Mouse (Mus musculus): ENCODE data around the gene Hpn. TPM values are rescaled to one million over a fixed set of nuclear protein-coding genes. Genes with fewer than 3 reads are reported as not detected.

The Hpn gene
- polyA plus RNA-seq, 1 experiment from 2014 or later: 27.5 TPM

- H3K27ac ChIP-seq (ENCODE audit: low read depth, low read length): peak overlapping the region; percentile 38; the same call in 1 of the 2 replicates
- no peaks in the 10 kb centered on the region for H3K27me3 ChIP-seq (ENCODE audit: control insufficient read depth, insufficient read depth, low read length)
- ATAC-seq (ENCODE audit: low FRiP score, low TSS enrichment): no peak
- H3K4me2 ChIP-seq (replicated peaks; ENCODE audit: low read depth, low read length): peak overlapping the region; percentile 79
- H3K4me1 ChIP-seq (ENCODE audit: control insufficient read depth, insufficient read depth, low read length): peaks cover 37% of the 10 kb centered on the region; the same call in 1 of the 2 replicates
- H3K36me3 ChIP-seq (ENCODE audit: control insufficient read depth, insufficient read depth, low read length): peaks cover 15% of the 10 kb centered on the region
- 0 out of 2 replicates have a peak overlapping the region, but pooled peaks have one; percentile 19 for H3K9ac ChIP-seq (ENCODE audit: low read depth, low read length)
- peak overlapping the region; percentile 88; the same call in 1 of the 2 replicates for H3K4me3 ChIP-seq (ENCODE audit: low read length)
- 76% methylated on average over 3 of the region's 3 CpGs for WGBS
- H3K9me3 ChIP-seq (ENCODE audit: control insufficient read depth, low read length): no peaks in the 10 kb centered on the region
These were observed 33.0 kb upstream of the Hpn start for GRCm38 (mm10) chr7:31148086-31148485.

GRCm38 (mm10) chr7:31145596-31146160 is 30.6 kb upstream of the Hpn start:
- Histone ChIP-seq H3K4me1 (ENCODE audit: control insufficient read depth, insufficient read depth, low read length) (peaks cover 27% of the 10 kb centered on the region; the same call in 1 of the 2 replicates), H3K36me3 (ENCODE audit: control insufficient read depth, insufficient read depth, low read length) (peaks cover 39% of the 10 kb centered on the region), H3K4me3 (ENCODE audit: low read length) (no peak overlapping the region), H3K27me3 (ENCODE audit: control insufficient read depth, insufficient read depth, low read length) (no peaks in the 10 kb centered on the region), H3K4me2 (replicated peaks; ENCODE audit: low read depth, low read length) (no peak overlapping the region), H3K9ac (ENCODE audit: low read depth, low read length) (no peak overlapping the region), H3K9me3 (ENCODE audit: control insufficient read depth, low read length) (no peaks in the 10 kb centered on the region), H3K27ac (ENCODE audit: low read depth, low read length) (no peak overlapping the region)
- whole genome bisulfite sequencing: 26% methylated on average over 12 of the region's 12 CpGs
- ATAC-seq (ENCODE audit: low FRiP score, low TSS enrichment): no peak

- peaks cover 47% of the 10 kb centered on the region for H3K36me3 ChIP-seq (ENCODE audit: control insufficient read depth, insufficient read depth, low read length)
- no peaks in the 10 kb centered on the region for H3K9me3 ChIP-seq (ENCODE audit: control insufficient read depth, low read length)
- 94% methylated on average over 16 of the region's 16 CpGs for WGBS
- H3K4me2 ChIP-seq (replicated peaks; ENCODE audit: low read depth, low read length): no peak overlapping the region
- peaks cover 26% of the 10 kb centered on the region; the same call in 1 of the 2 replicates for H3K4me1 ChIP-seq (ENCODE audit: control insufficient read depth, insufficient read depth, low read length)
- no peak overlapping the region for H3K27ac ChIP-seq (ENCODE audit: low read depth, low read length)
- no peak overlapping the region for H3K4me3 ChIP-seq (ENCODE audit: low read length)
- no peaks in the 10 kb centered on the region for H3K27me3 ChIP-seq (ENCODE audit: control insufficient read depth, insufficient read depth, low read length)
- no peak for ATAC-seq (ENCODE audit: low FRiP score, low TSS enrichment)
- H3K9ac ChIP-seq (ENCODE audit: low read depth, low read length): no peak overlapping the region
These were observed 29.8 kb upstream of the Hpn start for GRCm38 (mm10) chr7:31144886-31145285.

GRCm38 (mm10) chr7:31140941-31141340 is 25.9 kb upstream of the Hpn start:
- Histone ChIP-seq H3K27me3 (ENCODE audit: control insufficient read depth, insufficient read depth, low read length) (no peaks in the 10 kb centered on the region), H3K9me3 (ENCODE audit: control insufficient read depth, low read length) (no peaks in the 10 kb centered on the region), H3K4me1 (ENCODE audit: control insufficient read depth, insufficient read depth, low read length) (no peaks in the 10 kb centered on the region; the same call in 1 of the 2 replicates), H3K4me3 (ENCODE audit: low read length) (no peak overlapping the region), H3K36me3 (ENCODE audit: control insufficient read depth, insufficient read depth, low read length) (peaks cover 78% of the 10 kb centered on the region), H3K27ac (ENCODE audit: low read depth, low read length) (no peak overlapping the region), H3K4me2 (replicated peaks; ENCODE audit: low read depth, low read length) (no peak overlapping the region), H3K9ac (ENCODE audit: low read depth, low read length) (no peak overlapping the region)
- 97% methylated on average over 10 of the region's 10 CpGs for WGBS
- ATAC-seq (ENCODE audit: low FRiP score, low TSS enrichment): no peak

- no peaks in the 10 kb centered on the region for H3K4me1 ChIP-seq (ENCODE audit: control insufficient read depth, insufficient read depth, low read length)
- 93% methylated on average over 4 of the region's 4 CpGs for WGBS
- H3K4me2 ChIP-seq (replicated peaks; ENCODE audit: low read depth, low read length): no peak overlapping the region
- no peak for ATAC-seq (ENCODE audit: low FRiP score, low TSS enrichment)
- H3K27me3 ChIP-seq (ENCODE audit: control insufficient read depth, insufficient read depth, low read length): no peaks in the 10 kb centered on the region
- peaks cover 84% of the 10 kb centered on the region for H3K36me3 ChIP-seq (ENCODE audit: control insufficient read depth, insufficient read depth, low read length)
- H3K4me3 ChIP-seq (ENCODE audit: low read length): no peak overlapping the region
- H3K9me3 ChIP-seq (ENCODE audit: control insufficient read depth, low read length): no peaks in the 10 kb centered on the region
- no peak overlapping the region for H3K27ac ChIP-seq (ENCODE audit: low read depth, low read length)
- H3K9ac ChIP-seq (ENCODE audit: low read depth, low read length): no peak overlapping the region
These were observed 25.2 kb upstream of the Hpn start for GRCm38 (mm10) chr7:31140302-31140701.

GRCm38 (mm10) chr7:31139765-31140164 is 24.7 kb upstream of the Hpn start:
- H3K4me3 ChIP-seq (ENCODE audit: low read length): no peak overlapping the region
- H3K9me3 ChIP-seq (ENCODE audit: control insufficient read depth, low read length): no peaks in the 10 kb centered on the region
- 67% methylated on average over 5 of the region's 5 CpGs for WGBS
- H3K4me2 ChIP-seq (replicated peaks; ENCODE audit: low read depth, low read length): no peak overlapping the region
- ATAC-seq (ENCODE audit: low FRiP score, low TSS enrichment): peak; percentile 46; the same call in 1 of the 2 replicates
- H3K4me1 ChIP-seq (ENCODE audit: control insufficient read depth, insufficient read depth, low read length): no peaks in the 10 kb centered on the region
- no peak overlapping the region for H3K27ac ChIP-seq (ENCODE audit: low read depth, low read length)
- H3K9ac ChIP-seq (ENCODE audit: low read depth, low read length): no peak overlapping the region
- H3K27me3 ChIP-seq (ENCODE audit: control insufficient read depth, insufficient read depth, low read length): no peaks in the 10 kb centered on the region
- peaks cover 90% of the 10 kb centered on the region for H3K36me3 ChIP-seq (ENCODE audit: control insufficient read depth, insufficient read depth, low read length)

- Histone ChIP-seq H3K36me3 (ENCODE audit: control insufficient read depth, insufficient read depth, low read length) (peaks cover 100% of the 10 kb centered on the region), H3K27me3 (ENCODE audit: control insufficient read depth, insufficient read depth, low read length) (no peaks in the 10 kb centered on the region), H3K9me3 (ENCODE audit: control insufficient read depth, low read length) (no peaks in the 10 kb centered on the region), H3K4me1 (ENCODE audit: control insufficient read depth, insufficient read depth, low read length) (no peaks in the 10 kb centered on the region), H3K9ac (ENCODE audit: low read depth, low read length) (no peak overlapping the region), H3K4me3 (ENCODE audit: low read length) (no peak overlapping the region), H3K27ac (ENCODE audit: low read depth, low read length) (no peak overlapping the region), H3K4me2 (replicated peaks; ENCODE audit: low read depth, low read length) (no peak overlapping the region)
- no peak for ATAC-seq (ENCODE audit: low FRiP score, low TSS enrichment)
- 94% methylated on average over 10 of the region's 10 CpGs for WGBS
These were observed 20.6 kb upstream of the Hpn start for GRCm38 (mm10) chr7:31135717-31136116.

- no peak overlapping the region for H3K27ac ChIP-seq (ENCODE audit: low read depth, low read length)
- WGBS: 92% methylated on average over 4 of the region's 4 CpGs
- peaks cover 8% of the 10 kb centered on the region for H3K27me3 ChIP-seq (ENCODE audit: control insufficient read depth, insufficient read depth, low read length)
- no peak overlapping the region for H3K4me2 ChIP-seq (replicated peaks; ENCODE audit: low read depth, low read length)
- peaks cover 84% of the 10 kb centered on the region for H3K36me3 ChIP-seq (ENCODE audit: control insufficient read depth, insufficient read depth, low read length)
- H3K4me3 ChIP-seq (ENCODE audit: low read length): no peak overlapping the region
- H3K4me1 ChIP-seq (ENCODE audit: control insufficient read depth, insufficient read depth, low read length): peaks cover 5% of the 10 kb centered on the region; the same call in 1 of the 2 replicates
- ATAC-seq (ENCODE audit: low FRiP score, low TSS enrichment): no peak
- no peaks in the 10 kb centered on the region for H3K9me3 ChIP-seq (ENCODE audit: control insufficient read depth, low read length)
- no peak overlapping the region for H3K9ac ChIP-seq (ENCODE audit: low read depth, low read length)
These were observed 16.8 kb upstream of the Hpn start for GRCm38 (mm10) chr7:31131866-31132265.

GRCm38 (mm10) chr7:31130841-31131240 is 15.8 kb upstream of the Hpn start:
- Histone ChIP-seq H3K4me1 (ENCODE audit: control insufficient read depth, insufficient read depth, low read length) (peaks cover 10% of the 10 kb centered on the region), H3K9ac (ENCODE audit: low read depth, low read length) (no peak overlapping the region), H3K27me3 (ENCODE audit: control insufficient read depth, insufficient read depth, low read length) (peaks cover 18% of the 10 kb centered on the region), H3K27ac (ENCODE audit: low read depth, low read length) (no peak overlapping the region), H3K4me2 (replicated peaks; ENCODE audit: low read depth, low read length) (no peak overlapping the region), H3K9me3 (ENCODE audit: control insufficient read depth, low read length) (no peaks in the 10 kb centered on the region), H3K4me3 (ENCODE audit: low read length) (no peak overlapping the region), H3K36me3 (ENCODE audit: control insufficient read depth, insufficient read depth, low read length) (peaks cover 73% of the 10 kb centered on the region)
- 26% methylated on average over 4 of the region's 4 CpGs for WGBS
- ATAC-seq (ENCODE audit: low FRiP score, low TSS enrichment): no peak

Measured in kidney, embryonic 14.5 days (tissue).